Mouse (Mus musculus): ENCODE measurements around the gene Fgfr2. TPM values are rescaled to one million over a fixed set of nuclear protein-coding genes. Genes with fewer than 3 reads are reported as not detected.
A peak's percentile ranks its signal among the peaks of the same experiment; 100 is the strongest.

Fgfr2 gene
- total RNA-seq, 2 experiments from 2014 or later = 56.7 to 61.5 TPM

DNA sequence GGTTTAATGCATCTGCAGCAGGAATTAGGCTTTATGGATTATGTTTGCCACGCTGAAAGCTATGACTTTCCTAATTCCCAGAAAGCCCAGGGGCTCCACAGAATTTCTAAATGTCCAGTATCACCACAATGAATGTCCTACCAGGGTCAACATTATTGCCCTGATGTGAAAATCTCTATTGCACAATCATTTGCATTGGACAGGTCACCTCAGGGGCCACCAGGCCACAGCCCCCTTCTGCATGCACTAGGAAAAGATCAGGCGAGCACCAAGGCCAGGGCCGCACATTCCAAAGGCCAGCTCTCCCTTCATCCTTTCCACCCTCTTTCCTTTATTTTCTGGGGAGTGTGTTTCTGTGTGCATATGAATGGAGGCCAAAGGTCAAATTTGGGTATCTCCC is 2897.9 kb downstream of the Fgfr2 start:
- no peak for DNase-seq (ENCODE audit: low spot score in 2 of 2)

DNA sequence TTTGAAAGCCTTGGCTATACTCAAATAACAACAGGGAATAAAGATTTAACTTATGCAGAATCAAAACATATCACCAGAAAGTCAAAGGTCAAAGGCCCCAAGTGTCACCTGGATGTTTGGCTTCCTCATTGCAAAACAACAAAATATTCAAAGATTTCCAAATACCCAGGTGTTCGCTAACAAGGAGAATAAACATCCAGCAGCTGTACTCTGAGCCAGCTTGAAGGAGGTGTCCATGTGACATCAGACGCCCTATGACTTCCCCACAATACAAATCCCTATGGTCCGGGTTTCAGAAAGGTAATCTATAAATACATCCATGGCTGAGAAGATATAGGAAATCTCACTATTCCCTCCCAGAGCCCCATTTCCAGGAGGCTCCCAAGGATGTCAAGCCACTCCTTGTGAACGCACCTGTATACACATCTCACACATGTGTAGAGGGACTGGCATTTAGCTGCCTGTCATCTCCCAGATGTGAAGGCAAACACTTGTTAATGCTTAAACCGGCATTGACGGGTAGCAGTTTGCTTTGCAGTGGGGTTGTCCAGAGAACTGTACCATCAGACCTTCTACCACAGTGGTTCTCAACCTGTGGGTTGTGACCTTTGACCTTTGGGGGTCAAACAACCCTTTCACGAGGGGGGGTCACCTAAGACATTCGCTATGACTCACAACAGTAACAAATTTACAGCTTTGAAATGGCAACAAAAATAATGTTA is 2900.4 kb downstream of the Fgfr2 start:
- DNase-seq (ENCODE audit: low spot score in 2 of 2) = no peak

DNA sequence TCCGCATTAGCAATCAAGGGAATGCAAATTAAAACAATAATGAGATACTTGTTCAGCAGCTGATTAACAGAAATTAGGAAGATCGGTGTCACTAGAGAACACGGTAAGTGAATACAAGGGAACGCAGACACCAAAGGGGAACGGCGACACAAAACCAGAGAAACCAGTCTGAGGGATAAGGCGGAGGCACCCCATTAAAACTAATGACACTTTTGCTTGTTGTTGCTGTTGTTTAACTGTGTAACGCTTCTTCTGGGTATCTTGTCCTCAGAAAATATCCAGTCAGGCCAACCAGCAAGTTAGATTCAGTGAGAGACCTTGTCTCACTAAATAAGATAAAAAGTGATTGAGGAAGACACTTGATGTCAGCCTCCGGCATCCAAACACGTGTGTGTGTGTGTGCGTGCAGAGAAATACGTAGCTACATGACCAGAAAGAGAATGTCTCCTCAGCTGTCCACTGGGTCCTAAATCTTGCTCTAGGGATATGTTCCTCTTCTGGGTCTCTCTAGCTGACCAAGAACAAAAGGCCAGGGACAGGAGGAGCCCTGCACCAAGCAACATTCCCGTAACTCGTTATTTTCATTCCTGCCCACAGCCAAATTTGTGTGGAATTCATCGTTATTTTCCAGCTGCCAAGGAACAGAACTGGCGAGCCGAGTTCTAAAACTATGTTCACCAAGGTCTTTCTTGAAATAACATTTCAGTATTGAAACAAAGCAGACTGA is 2901.3 kb downstream of the Fgfr2 start:
- DNase-seq (ENCODE audit: low spot score in 2 of 2) = no peak

DNA sequence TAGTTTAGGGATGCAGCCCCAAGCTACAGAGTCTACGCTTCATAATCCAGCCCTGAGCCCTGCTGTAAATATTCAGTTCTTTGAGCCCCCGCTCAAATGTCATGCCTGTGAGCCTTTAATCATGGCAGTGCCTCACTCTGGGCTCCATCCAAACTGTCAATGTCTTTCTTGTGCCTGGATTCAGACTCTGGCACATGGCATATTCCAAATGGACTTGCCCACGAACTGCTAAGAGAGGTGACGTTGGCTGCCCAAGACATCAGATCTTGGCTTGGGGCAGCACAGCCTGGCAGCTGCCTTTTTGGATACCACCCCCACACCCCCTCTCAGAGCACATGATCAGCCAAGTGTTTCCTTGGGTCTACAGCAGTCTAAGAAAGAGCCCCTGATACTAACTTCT is 2902.5 kb downstream of the Fgfr2 start:
- no peak for DNase-seq (ENCODE audit: low spot score in 2 of 2)

DNA sequence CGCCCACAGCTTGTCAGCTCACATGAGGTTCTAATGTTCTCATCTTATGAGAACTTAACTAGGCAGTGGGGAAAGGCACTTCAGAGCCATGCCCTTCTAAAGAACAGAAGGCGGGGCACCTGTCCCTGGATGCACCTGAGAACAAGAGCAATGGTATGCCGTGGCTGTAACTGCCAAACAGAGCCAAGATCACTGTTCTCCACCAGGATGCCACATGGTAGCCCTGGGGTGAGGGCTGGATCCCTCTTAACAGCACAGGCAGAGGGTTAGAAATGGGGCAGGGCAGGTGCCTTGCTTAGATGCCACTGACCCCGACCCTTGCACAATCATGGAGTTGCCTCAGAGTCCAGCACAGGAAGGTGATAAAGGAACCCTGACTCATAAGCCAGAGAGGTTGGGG is 2903.3 kb downstream of the Fgfr2 start:
- no peak for DNase-seq (ENCODE audit: low spot score in 2 of 2)

DNA sequence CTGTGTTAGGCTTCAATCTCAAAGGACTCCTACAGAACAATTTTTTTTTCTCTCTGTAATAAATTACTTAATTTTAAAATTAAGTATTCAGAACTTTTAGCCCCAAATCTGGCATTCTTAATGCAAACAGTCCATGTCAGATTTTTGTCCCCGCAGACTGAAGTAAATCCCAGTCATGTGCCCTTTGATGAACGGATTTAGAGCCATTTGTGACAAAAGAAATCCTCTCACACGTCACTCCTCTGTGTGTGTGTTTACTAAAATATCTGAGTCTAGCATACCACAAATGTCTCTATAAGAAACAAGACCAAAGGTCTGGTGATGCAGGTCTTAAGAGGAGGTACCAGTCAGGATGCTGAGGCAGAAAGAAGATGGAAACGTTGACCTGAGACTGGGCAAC is 2906.9 kb downstream of the Fgfr2 start:
- no peak for DNase-seq (ENCODE audit: low spot score in 2 of 2)

DNA sequence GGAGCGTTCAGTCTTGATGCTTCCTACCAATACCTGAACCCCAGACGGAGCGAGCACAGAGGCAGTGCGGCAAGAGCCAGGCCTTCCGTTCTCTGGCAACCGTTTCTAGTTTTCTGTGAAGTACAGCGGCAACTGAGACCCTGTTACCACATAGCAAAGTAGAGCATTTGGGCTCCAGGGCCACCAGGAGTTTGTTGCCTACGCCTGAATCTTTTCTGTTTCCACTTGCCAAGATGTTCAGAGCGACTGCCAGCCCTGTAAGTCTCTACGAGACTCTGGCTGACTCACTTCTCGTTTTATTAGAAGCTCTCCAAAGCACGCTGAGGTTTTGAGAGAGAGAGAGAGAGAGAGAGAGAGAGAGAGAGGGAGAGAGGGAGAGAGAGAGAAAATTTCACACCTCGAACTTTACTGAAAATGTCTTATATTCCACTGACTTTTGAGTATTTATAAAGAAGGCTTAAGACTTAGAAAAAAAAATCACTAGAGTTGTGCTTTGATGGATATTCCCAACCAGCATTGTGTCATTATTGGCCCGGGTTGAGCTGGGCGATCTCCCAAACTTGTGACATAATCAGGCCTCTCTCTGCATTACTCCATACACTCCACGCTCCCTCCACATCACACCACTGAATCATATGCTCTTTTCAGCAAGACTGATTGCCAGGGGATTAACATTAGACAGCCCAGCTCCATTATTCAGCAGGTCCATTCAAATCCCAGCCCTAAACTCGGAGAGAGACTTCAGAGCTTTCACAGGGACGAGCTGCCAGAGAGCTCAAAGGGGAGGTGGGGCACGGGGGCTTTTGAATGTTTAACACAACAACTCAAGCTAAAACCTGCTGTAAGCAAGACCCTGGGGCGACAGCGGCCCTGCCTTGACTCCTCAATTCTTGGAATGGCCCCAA is 2907.6 kb downstream of the Fgfr2 start:
- DNase-seq (ENCODE audit: low spot score in 2 of 2) = peak; percentile 46 to 79

DNA sequence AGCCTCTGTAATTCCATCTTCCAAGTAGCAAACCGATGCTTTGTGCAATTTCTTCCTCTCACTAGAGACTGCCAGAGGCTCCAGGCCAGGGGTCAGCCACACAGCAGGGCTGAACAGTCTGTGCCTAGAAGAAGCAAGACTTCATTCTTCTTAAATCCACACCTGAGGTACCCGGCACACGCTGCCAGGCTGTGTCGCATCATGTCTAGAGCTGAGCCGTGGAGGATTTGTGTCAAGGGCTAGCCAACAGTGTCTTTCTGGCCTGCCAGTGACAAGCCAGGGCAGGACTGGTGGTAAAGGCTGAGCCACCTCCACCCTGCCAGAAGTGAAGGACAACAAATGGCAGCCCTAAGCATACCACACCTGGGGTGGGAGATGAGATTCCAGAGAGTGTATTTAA is 2910.0 kb downstream of the Fgfr2 start:
- no peak for DNase-seq (ENCODE audit: low spot score in 2 of 2)

DNA sequence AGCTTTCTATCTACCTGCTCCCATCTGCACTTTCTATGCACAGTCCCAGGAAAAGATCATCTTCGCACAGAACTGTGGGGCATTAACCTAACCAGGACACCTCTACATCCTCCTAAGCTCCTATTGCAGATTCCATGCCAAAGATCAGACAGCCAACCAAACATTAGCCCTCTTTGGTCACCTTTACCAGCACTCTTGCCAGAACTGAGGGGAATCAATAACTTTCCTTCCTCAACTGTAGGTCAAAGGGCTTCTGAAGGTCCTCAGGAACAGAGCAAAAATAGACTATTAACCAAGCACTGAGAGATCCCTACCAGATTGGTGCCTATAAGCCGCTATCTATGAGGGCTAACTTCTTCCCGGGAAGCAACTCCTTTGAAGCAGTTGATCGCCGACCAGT is 2911.7 kb downstream of the Fgfr2 start:
- no peak for DNase-seq (ENCODE audit: low spot score in 2 of 2)

DNA sequence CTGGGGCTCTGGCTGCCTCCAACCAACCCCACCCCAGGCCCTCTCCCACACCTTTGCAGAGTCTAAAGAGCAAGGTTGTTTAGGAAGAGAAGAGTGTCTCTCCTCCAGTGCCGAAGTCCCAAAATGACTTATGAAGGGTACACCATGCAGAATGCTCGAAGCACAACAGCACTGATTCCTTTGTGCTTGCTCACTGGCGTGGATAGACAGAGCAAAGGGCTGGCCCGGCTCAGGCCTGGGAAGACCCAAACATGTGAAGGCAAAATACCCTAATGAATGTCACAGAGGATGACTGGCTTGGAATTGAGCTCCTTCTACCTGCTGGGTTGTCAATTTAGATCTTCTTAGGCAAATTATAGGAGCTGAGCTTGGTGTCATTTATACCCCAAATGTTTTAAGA is 2914.5 kb downstream of the Fgfr2 start:
- no peak for DNase-seq (ENCODE audit: low spot score in 2 of 2)

DNA sequence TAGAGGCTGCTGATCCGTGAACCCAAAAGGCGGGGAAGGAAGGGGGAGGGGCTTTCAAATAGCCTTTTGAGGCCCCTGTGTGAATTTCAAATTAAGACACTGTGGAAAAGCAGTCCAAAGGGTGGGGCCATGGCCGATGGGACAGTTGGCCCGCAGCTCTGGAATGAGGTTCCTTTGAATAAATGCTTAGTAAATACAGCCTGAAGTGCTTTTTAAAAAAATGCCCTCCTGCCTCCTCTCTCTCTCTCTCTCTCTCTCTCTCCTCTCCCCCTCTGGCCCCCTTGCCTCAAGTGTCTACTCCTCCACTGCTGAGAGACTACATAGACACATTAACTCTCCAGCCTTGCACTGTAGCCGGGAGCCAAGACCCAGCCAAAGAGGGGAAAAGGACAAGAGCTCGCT is 2917.0 kb downstream of the Fgfr2 start:
- no peak for DNase-seq (ENCODE audit: low spot score in 2 of 2)

DNA sequence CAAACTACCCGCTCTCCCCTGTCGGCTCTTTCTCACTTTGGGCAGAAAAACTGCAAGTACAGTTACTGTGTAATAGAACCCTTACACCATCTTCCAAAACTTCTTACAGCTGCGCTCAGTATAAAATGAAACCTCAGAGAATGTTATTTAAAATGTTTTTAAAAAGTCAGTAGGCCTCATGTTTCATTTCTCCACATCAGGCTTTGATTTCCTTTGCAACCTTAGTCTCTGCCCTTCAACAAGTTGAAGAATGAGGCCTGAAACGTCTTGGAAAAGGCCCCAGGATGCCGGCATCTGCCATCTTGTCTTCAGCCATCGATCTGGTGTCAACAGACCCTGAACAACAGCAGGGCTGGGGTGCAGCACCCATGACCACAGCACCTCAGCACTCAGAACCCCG is 2918.0 kb downstream of the Fgfr2 start:
- no peak for DNase-seq (ENCODE audit: low spot score in 2 of 2)

DNA sequence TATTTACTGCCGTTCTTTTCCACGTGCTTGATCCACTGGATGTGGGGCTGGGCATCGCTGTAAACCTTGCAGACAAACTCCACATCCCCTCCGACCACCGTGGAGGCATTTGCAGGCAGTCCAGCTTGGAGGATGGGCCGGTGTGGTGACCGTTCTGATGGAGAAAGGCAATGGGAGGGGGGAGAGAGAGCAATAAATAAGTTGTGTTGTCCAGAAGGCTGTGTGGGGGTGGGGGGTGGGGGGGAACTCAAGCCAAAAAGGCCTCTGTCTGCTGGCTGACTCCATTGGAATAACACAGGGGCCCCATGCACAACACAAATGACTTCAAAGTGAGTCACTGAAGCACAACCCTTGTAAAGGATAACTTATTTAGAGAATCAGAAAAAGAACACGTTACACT is 2922.1 kb downstream of the Fgfr2 start:
- DNase-seq (ENCODE audit: low spot score in 2 of 2) = no peak

DNA sequence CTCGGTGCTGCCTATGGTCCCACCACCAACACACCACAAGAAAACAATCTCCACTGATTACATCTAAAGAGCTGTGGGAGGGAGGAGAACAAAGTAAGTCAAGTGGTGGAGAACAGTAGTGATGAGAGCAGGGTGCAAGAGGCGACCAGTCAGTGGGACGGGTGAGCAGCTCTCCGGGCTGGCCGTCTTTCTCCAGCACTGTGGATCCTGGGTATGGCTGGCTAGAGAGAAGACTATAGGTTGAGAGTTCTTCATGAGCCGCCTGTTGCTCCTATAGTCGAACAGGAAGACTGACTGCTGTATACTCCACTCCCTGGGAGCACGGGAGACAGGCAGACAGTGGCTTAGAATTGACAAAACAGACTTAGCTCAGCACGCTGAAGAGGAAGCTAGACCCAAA is 2923.2 kb downstream of the Fgfr2 start:
- DNase-seq (ENCODE audit: low spot score in 2 of 2) = no peak

DNA sequence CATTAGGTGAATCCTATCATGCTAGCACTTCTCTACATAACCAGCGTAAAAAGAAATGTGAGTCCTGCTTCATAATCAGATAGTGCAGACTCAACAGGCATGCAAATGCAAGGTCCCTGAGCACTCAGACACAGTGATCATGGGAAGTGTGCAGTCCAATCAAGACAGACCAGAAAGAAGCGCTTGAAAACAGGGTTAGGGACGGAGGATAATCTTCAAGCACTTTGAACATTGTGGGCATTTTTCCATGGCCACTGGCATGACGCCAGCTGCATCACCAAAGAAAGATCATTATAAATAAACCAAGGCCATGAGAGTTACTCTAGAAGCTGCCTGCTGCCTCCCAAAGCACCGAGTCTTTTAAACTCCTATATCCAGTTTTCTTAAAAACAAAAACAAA is 2923.8 kb downstream of the Fgfr2 start:
- DNase-seq (ENCODE audit: low spot score in 2 of 2) = no peak

DNA sequence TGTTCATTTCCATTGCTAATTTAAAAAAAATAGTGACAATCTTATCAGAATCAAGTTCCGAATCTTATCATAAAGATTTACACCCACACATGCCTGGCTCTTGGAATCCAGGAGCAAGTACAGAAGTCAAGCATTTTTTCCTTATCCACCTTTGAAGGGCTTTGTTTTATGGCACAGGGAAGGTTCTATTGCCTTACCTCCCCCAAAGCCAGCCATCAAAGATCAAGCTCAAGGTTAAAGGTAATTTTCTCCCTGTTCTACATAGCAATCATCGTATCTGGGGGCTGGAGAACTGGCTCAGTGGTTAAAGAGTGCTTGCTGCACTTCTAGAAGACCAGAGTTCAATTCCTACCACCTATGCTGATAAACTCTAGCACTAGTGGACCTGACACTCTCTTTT is 2928.1 kb downstream of the Fgfr2 start:
- DNase-seq (ENCODE audit: low spot score in 2 of 2) = no peak

DNA sequence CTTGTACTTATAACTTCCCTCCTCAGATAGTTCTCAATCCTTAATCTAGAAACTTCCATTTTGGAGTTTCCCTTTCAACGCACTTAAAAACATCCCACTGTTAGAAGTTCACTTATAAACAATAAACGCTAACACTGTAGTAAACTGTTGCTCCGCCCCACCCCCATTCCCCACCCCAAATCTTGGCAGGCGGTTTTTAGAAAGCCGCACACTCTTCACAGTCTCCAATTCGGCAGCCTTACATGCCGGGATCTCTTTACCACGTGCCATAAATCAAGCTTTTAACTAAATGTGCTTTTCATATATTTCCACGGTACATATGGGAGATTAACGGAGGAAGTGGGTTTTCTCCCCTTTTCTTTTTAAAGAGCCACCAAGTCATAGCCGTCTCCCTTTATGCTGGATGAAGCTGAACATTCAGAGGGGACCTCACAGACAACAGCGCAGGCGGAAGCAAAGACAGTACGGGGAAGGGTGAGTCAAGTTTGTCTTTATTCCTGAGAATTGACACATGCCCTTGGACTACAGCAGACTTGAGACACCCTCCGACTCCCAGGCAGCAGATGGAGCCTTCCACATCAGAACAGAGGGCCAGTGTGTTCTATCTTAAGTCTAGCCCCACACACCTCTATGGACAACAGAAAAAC is 2932.7 kb downstream of the Fgfr2 start:
- no peak for DNase-seq (ENCODE audit: low spot score in 2 of 2)

DNA sequence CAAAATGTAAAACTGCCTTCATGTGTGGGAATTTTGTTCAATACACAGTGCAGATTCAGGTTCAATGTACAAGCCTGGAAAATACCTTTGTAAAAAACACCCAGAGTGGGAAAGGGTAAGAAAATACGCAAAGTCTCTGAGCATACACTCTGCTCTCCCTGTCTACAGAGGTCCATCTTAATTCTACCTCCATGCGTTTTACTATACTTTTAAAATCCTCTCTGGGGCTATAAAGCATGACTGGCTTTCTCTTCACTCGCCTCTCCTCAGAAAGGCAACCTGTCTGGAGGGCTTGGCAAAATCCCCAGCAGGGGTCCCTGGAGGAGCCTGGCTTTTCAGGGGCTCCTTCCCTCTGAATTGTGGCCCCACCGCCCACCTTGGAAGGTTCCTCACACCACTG is 2933.2 kb downstream of the Fgfr2 start:
- no peak for DNase-seq (ENCODE audit: low spot score in 2 of 2)

DNA sequence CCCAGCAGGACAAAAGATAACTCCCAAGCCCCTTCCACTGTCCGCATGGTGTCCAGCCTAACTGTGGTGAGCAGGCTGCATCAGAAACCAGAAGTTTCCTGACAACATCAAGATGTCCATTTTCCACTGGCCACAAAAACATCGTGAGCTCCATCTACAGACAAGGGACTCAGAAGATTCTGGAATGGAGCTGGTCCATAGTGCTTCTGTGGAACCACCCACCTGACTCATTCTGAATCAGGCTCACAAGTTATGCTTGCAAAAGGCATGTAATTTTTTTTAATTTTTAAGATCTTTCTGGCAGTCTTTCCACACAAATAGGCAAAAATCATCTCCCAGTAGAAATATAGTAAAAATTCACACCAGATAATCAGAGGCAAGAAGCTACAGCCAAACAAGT is 2935.0 kb downstream of the Fgfr2 start:
- no peak for DNase-seq (ENCODE audit: low spot score in 2 of 2)

DNA sequence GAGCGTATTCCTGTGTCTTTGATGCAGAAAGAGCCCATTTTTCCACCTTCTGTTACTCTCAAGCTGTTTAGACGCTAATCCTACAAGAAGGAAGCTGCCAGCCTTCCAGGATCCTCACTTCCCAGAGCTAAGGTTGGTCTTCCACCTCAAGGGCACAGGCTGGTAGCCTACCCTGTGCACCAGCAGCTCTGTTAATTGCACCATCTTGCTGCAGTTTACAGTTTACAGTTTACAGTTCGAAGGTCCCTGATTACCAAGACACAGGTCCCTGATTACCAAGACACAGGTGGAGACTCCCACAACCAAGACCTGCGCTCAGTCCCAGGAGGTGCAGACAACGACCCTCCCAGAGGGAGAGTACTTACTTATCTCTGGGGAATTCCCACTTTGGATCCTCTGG is 2938.3 kb downstream of the Fgfr2 start:
- DNase-seq (ENCODE audit: low spot score in 2 of 2) = no peak

DNA sequence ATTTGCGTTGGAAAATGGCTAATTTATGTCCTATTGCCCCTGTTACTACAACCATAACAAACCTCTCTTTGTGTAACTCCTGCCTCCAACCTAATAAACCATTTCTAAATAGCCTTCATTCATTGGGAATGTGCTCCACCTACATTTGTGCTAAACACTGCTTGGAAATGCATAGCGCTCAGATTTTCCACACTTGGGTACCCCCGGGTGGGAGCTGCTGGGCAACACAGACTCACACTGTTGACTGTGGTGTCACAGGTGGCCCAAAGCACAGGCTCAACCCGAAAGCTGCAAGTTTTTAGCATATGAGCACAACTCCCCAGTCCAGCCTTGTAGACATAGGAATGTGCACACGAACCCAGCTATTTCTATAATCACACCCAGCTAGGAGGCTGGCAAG is 2939.2 kb downstream of the Fgfr2 start:
- no peak for DNase-seq (ENCODE audit: low spot score in 2 of 2)

DNA sequence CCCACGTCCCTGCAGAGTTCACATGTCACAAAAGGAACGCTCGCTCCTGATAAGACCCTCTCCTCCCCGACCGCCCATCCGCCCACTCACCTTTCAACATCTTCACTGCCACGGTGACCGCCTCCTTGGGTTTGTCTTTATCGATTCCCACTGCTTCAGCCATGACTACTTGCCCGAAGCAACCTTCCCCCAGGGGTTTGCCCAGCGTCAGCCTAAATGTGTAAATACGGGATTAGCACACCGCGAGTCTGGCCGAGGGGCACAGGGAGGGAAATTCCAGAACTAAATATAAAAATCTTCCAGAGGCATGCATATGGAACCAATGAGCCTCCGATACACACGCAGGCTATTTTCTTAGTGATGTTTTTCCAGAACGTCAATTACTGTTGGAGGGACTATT is 2940.6 kb downstream of the Fgfr2 start:
- no peak for DNase-seq (ENCODE audit: low spot score in 2 of 2)

Data from layer of hippocampus, adult 18-20 months (tissue).